Mouse (Mus musculus): ENCODE data around the gene Mcm3. TPM values are rescaled to one million over a fixed set of nuclear protein-coding genes. Genes with fewer than 3 reads are reported as not detected.

The Mcm3 gene
- total and polyA plus RNA-seq, 2 experiments from 2014 or later = 26.2 to 36.5 TPM

DNA sequence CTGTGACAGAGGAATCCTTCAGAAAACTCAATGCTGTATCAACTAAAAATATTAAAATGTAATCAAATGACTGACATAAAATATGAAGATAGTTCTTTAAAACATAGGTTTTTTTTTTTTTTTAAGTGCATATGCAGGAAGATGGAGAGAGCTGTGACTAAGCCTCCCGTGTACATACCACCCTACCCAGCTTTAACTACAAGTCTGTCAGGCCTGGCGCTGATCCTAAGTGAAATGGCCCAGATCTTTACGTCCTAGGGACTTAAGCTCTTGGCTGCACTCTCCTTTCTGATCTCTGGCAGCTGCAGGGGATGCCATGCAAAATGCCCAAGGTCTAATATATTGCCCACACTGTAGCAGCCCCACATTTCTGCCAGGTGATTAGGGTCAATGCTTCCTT lies 40.7 kb upstream of the Mcm3 start:
- H3K4me2 ChIP-seq (ENCODE audit: low read depth, low read length) = no peak overlapping the region
- ATAC-seq (ENCODE audit: insufficient read depth, low read depth) = no peak
- no peak overlapping the region for H3K9ac ChIP-seq (replicated peaks; ENCODE audit: low read depth, low read length)
- WGBS = 69% methylated on average over 3 of the region's 3 CpGs
- no peak overlapping the region for H3K27ac ChIP-seq (ENCODE audit: low read depth)
- DNase-seq (ENCODE audit: low spot score) = no peak
- H3K27me3 ChIP-seq (ENCODE audit: control insufficient read depth, insufficient read depth, low read length) = no peaks in the 10 kb centered on the region
- no peak overlapping the region for H3K4me3 ChIP-seq (ENCODE audit: low read depth, low read length)
- no peaks in the 10 kb centered on the region for H3K9me3 ChIP-seq (replicated peaks; ENCODE audit: control insufficient read depth, low read length)
- no peaks in the 10 kb centered on the region for H3K36me3 ChIP-seq (replicated peaks; ENCODE audit: control insufficient read depth, insufficient read depth, low read length)
- no peaks in the 10 kb centered on the region for H3K4me1 ChIP-seq (ENCODE audit: control insufficient read depth, insufficient read depth)
- no peak for TF ChIP-seq CTCF (IDR thresholded peaks at IDR 0.05; ENCODE audit: low read depth)
- TF ChIP-seq EP300 (IDR thresholded peaks at IDR 0.05; ENCODE audit: low read depth) = no peak

DNA sequence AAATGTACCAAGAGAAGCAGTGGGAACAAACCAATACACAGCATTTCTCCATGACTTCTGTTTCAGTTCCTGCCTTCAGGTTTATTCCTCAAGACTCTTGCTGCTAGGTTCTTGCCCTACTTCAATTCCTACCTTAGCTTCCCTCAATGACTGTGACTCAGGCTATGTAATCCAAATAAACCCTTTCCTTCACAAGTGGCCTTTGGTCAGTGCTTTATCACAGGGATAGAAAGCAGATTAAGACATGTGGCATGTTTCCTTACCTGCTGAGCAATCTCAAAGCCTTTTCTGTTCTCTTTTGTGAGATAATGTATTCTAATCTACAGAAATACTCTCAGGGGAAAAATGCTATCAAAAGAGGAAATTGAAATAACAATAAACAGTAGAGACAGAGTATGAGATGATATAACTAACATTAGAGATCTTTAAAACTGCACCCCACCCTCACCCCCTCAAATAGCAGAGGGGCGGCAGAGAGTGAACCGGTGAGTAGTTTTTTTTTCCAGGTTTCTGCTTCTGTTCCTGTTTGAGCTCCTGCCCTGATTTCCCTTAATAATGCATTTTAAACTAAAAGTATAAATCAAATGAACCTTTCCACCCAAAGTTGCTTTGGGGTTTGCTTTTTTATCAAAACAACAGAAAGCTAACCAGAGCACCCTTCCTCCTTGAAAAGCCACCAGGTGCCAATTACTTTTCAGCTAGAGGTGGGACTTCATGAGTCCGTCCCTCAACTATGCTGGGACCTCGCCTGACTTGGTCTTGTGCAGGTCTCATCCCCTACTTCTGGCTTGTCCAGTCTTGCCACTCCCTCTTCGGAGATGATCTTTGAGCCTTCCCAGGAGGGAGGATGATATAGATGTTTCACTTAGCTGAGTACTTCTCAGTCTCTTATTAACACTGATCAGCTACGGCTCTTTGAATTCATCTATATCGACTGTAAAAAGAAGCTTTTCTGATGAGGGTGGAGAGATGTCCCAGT lies 37.1 kb upstream of the Mcm3 start:
- Histone ChIP-seq H3K27me3 (ENCODE audit: control insufficient read depth, insufficient read depth, low read length) (no peaks in the 10 kb centered on the region), H3K27ac (ENCODE audit: low read depth) (no peak overlapping the region), H3K4me3 (ENCODE audit: low read depth, low read length) (no peak overlapping the region), H3K9me3 (replicated peaks; ENCODE audit: control insufficient read depth, low read length) (peaks cover 10% of the 10 kb centered on the region), H3K4me2 (ENCODE audit: low read depth, low read length) (no peak overlapping the region), H3K36me3 (replicated peaks; ENCODE audit: control insufficient read depth, insufficient read depth, low read length) (no peaks in the 10 kb centered on the region), H3K9ac (replicated peaks; ENCODE audit: low read depth, low read length) (no peak overlapping the region), H3K4me1 (ENCODE audit: control insufficient read depth, insufficient read depth) (no peaks in the 10 kb centered on the region)
- 72% methylated on average over 7 of the region's 7 CpGs for WGBS
- ATAC-seq (ENCODE audit: insufficient read depth, low read depth) = no peak
- TF ChIP-seq CTCF (IDR thresholded peaks at IDR 0.05; ENCODE audit: low read depth) (no peak), EP300 (IDR thresholded peaks at IDR 0.05; ENCODE audit: low read depth) (no peak)
- no peak for DNase-seq (ENCODE audit: low spot score)

- 0 out of 2 replicates have a peak, but pooled peaks cover 4% of the 10 kb centered on the region for H3K4me1 ChIP-seq (ENCODE audit: control insufficient read depth, insufficient read depth)
- DNase-seq (ENCODE audit: low spot score) (no peak), ATAC-seq (ENCODE audit: insufficient read depth, low read depth) (no peak)
- H3K9me3 ChIP-seq (replicated peaks; ENCODE audit: control insufficient read depth, low read length) = no peaks in the 10 kb centered on the region
- 66% methylated on average over 3 of the region's 3 CpGs for WGBS
- no peak overlapping the region for H3K27ac ChIP-seq (ENCODE audit: low read depth)
- H3K36me3 ChIP-seq (replicated peaks; ENCODE audit: control insufficient read depth, insufficient read depth, low read length) = no peaks in the 10 kb centered on the region
- no peak overlapping the region for H3K9ac ChIP-seq (replicated peaks; ENCODE audit: low read depth, low read length)
- H3K4me3 ChIP-seq (ENCODE audit: low read depth, low read length) = no peak overlapping the region
- no peaks in the 10 kb centered on the region for H3K27me3 ChIP-seq (ENCODE audit: control insufficient read depth, insufficient read depth, low read length)
- TF ChIP-seq CTCF (IDR thresholded peaks at IDR 0.05; ENCODE audit: low read depth) (no peak), EP300 (IDR thresholded peaks at IDR 0.05; ENCODE audit: low read depth) (no peak)
- no peak overlapping the region for H3K4me2 ChIP-seq (ENCODE audit: low read depth, low read length)
Measured at GRCm38 (mm10) chr1:20839911-20840310, 19.8 kb upstream of the Mcm3 start.

- no peak overlapping the region for H3K9ac ChIP-seq (replicated peaks; ENCODE audit: low read depth, low read length)
- no peaks in the 10 kb centered on the region for H3K27me3 ChIP-seq (ENCODE audit: control insufficient read depth, insufficient read depth, low read length)
- H3K36me3 ChIP-seq (replicated peaks; ENCODE audit: control insufficient read depth, insufficient read depth, low read length) = no peaks in the 10 kb centered on the region
- TF ChIP-seq CTCF (IDR thresholded peaks at IDR 0.05; ENCODE audit: low read depth) (no peak), EP300 (IDR thresholded peaks at IDR 0.05; ENCODE audit: low read depth) (no peak)
- H3K4me1 ChIP-seq (ENCODE audit: control insufficient read depth, insufficient read depth) = no peaks in the 10 kb centered on the region
- no peak overlapping the region for H3K4me2 ChIP-seq (ENCODE audit: low read depth, low read length)
- no peak for DNase-seq (ENCODE audit: low spot score)
- no peak overlapping the region for H3K27ac ChIP-seq (ENCODE audit: low read depth)
- no peak for ATAC-seq (ENCODE audit: insufficient read depth, low read depth)
- 74% methylated on average over 3 of the region's 3 CpGs for WGBS
- no peaks in the 10 kb centered on the region for H3K9me3 ChIP-seq (replicated peaks; ENCODE audit: control insufficient read depth, low read length)
- H3K4me3 ChIP-seq (ENCODE audit: low read depth, low read length) = no peak overlapping the region
Measured at GRCm38 (mm10) chr1:20836551-20837125, 16.5 kb upstream of the Mcm3 start.

GRCm38 (mm10) chr1:20833141-20833511 lies 13.0 kb upstream of the Mcm3 start:
- Histone ChIP-seq H3K27me3 (ENCODE audit: control insufficient read depth, insufficient read depth, low read length) (no peaks in the 10 kb centered on the region), H3K4me3 (ENCODE audit: low read depth, low read length) (no peak overlapping the region), H3K4me2 (ENCODE audit: low read depth, low read length) (no peak overlapping the region), H3K4me1 (ENCODE audit: control insufficient read depth, insufficient read depth) (no peaks in the 10 kb centered on the region), H3K27ac (ENCODE audit: low read depth) (no peak overlapping the region), H3K9me3 (replicated peaks; ENCODE audit: control insufficient read depth, low read length) (no peaks in the 10 kb centered on the region), H3K9ac (replicated peaks; ENCODE audit: low read depth, low read length) (no peak overlapping the region), H3K36me3 (replicated peaks; ENCODE audit: control insufficient read depth, insufficient read depth, low read length) (no peaks in the 10 kb centered on the region)
- WGBS = 53% methylated on average over 3 of the region's 4 CpGs
- ATAC-seq (ENCODE audit: insufficient read depth, low read depth) = no peak
- TF ChIP-seq EP300 (IDR thresholded peaks at IDR 0.05; ENCODE audit: low read depth) (no peak), CTCF (IDR thresholded peaks at IDR 0.05; ENCODE audit: low read depth) (no peak)
- no peak for DNase-seq (ENCODE audit: low spot score)
